Mouse (Mus musculus): Measurements from ENCODE around the gene Mybph. TPM values are rescaled to one million over a fixed set of nuclear protein-coding genes. Genes with fewer than 3 reads are reported as not detected.

Mybph gene
- total and polyA plus RNA-seq, 3 experiments, result not detected

DNA sequence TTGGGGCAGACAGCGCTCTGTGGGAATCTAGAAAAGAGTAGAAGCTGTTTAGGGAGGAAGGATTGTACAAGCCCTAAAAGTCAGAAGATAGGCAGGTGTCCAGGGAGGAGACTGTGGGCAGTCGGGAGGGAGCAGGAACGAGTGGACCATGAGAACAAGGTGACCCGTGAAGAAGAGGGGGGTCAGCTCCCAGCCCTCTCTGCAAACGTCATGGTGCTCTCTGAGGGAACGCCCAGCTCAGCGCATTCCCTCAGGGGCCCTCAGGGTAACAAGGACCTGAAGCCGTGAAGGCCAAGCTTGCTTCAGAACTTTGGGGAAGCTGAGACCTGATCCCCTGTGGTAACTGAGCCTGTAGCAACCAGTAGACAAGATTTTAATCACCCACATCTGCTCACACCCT is 43.2 kb upstream of the Mybph start:
- no peak overlapping the region for H3K4me3 ChIP-seq (ENCODE audit: control insufficient read depth in 1 of 2, insufficient read depth in 1 of 2, low read depth in 2 of 2, low read length in 2 of 2)
- H3K27me3 ChIP-seq (ENCODE audit: control insufficient read depth in 1 of 2, insufficient read depth in 2 of 2, low read length in 2 of 2), result peaks cover 0 to 2% of the 10 kb centered on the region in 2 experiments; a peak in 3 of 4 replicates
- no peak overlapping the region for H3K9ac ChIP-seq (ENCODE audit: control insufficient read depth, low read depth, low read length, poor library complexity, severe bottlenecking)
- no peak for DNase-seq (ENCODE audit: low read depth, low spot score)
- TF ChIP-seq EP300 (IDR thresholded peaks at IDR 0.05; ENCODE audit: low read depth in 1 of 2, low read length in 2 of 2), result no peak
- TF ChIP-seq NELFE (IDR thresholded peaks at IDR 0.05; ENCODE audit: low read depth, low read length), result no peak
- no peak for TF ChIP-seq RCOR1 (IDR thresholded peaks at IDR 0.05; ENCODE audit: low read depth, low read length)
- no peak for TF ChIP-seq MAZ (IDR thresholded peaks at IDR 0.05; ENCODE audit: low read depth, low read length)
- no peak for TF ChIP-seq GATA1 (IDR thresholded peaks at IDR 0.05; ENCODE audit: low read depth, low read length)
- TF ChIP-seq ELF1 (IDR thresholded peaks at IDR 0.05; ENCODE audit: low read depth, low read length), result no peak
- TF ChIP-seq TBP (IDR thresholded peaks at IDR 0.05; ENCODE audit: low read depth, low read length), result no peak
- no peak for TF ChIP-seq TAL1 (IDR thresholded peaks at IDR 0.05; ENCODE audit: low read length)
- peaks cover 0 to 22% of the 10 kb centered on the region in 2 experiments; a peak in 2 of 4 replicates for H3K4me1 ChIP-seq (ENCODE audit: control insufficient read depth in 1 of 2, insufficient read depth in 2 of 2, low read length in 2 of 2)
- no peaks in the 10 kb centered on the region for H3K9me3 ChIP-seq (replicated peaks; ENCODE audit: insufficient read depth, low read length)
- peaks cover 0 to 3% of the 10 kb centered on the region in 2 experiments; a peak in 2 of 4 replicates for H3K36me3 ChIP-seq (ENCODE audit: control insufficient read depth in 1 of 2, insufficient read depth in 2 of 2, low read length in 2 of 2)
- no peak overlapping the region for H3K27ac ChIP-seq (ENCODE audit: control insufficient read depth, low read depth, low read length)
- no peaks in the 10 kb centered on the region for H3K79me2 ChIP-seq (ENCODE audit: control insufficient read depth, insufficient read depth, low read length, poor library complexity)

DNA sequence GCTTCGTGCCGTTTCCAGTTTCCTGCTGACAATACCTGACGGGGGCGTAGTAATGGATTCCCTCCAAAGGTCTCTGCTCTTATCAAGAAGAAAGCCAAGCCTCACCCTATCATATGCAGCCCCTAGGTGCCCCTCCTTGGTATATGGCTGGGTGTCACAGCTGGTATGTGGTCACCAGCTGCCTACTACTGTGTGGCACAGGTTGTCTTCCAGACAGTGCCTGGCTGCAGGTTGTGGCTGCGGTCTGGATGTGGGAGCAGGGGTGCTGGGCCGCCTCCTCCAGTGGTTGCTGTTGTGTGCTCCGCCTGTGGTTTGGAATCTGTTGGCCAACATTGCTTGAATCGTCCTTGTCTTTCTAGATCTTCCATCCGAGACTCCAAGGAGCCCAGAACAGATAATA is 42.5 kb upstream of the Mybph start:
- Histone ChIP-seq H3K36me3 (ENCODE audit: control insufficient read depth in 1 of 2, insufficient read depth in 2 of 2, low read length in 2 of 2) (peaks cover 0 to 3% of the 10 kb centered on the region in 2 experiments; a peak in 2 of 4 replicates), H3K27ac (ENCODE audit: control insufficient read depth, low read depth, low read length) (no peak overlapping the region), H3K9me3 (replicated peaks; ENCODE audit: insufficient read depth, low read length) (no peaks in the 10 kb centered on the region), H3K79me2 (ENCODE audit: control insufficient read depth, insufficient read depth, low read length, poor library complexity) (no peaks in the 10 kb centered on the region), H3K4me3 (ENCODE audit: control insufficient read depth in 1 of 2, insufficient read depth in 1 of 2, low read depth in 2 of 2, low read length in 2 of 2) (no peak overlapping the region), H3K9ac (ENCODE audit: control insufficient read depth, low read depth, low read length, poor library complexity, severe bottlenecking) (no peak overlapping the region), H3K27me3 (ENCODE audit: control insufficient read depth in 1 of 2, insufficient read depth in 2 of 2, low read length in 2 of 2) (peaks cover 0 to 1% of the 10 kb centered on the region in 2 experiments; a peak in 3 of 4 replicates), H3K4me1 (ENCODE audit: control insufficient read depth in 1 of 2, insufficient read depth in 2 of 2, low read length in 2 of 2) (peaks cover 0 to 22% of the 10 kb centered on the region in 2 experiments; a peak in 2 of 4 replicates)
- no peak for DNase-seq (ENCODE audit: low read depth, low spot score)
- no peak for TF ChIP-seq MAZ (IDR thresholded peaks at IDR 0.05; ENCODE audit: low read depth, low read length)
- no peak for TF ChIP-seq SMC3 (IDR thresholded peaks at IDR 0.05; ENCODE audit: low read depth, low read length)
- no peak for TF ChIP-seq NELFE (IDR thresholded peaks at IDR 0.05; ENCODE audit: low read depth, low read length)
- TF ChIP-seq BHLHE40 (IDR thresholded peaks at IDR 0.05; ENCODE audit: borderline replicate concordance, low read depth, low read length), result no peak
- TF ChIP-seq ETS1 (IDR thresholded peaks at IDR 0.05; ENCODE audit: low read depth, low read length), result no peak
- TF ChIP-seq RAD21 (IDR thresholded peaks at IDR 0.05; ENCODE audit: low read depth, low read length), result no peak
- no peak for TF ChIP-seq CHD2 (IDR thresholded peaks at IDR 0.05; ENCODE audit: low read length)
- TF ChIP-seq CTCF (IDR thresholded peaks at IDR 0.05 in 2 of 3, conservative IDR thresholded peaks at IDR 0.05 in 1 of 3; ENCODE audit: control insufficient read depth in 1 of 3, insufficient read depth in 1 of 3, low read depth in 2 of 3, low read length in 3 of 3, poor library complexity in 1 of 3, severe bottlenecking in 1 of 3), result no peak
- TF ChIP-seq USF2 (IDR thresholded peaks at IDR 0.05; ENCODE audit: borderline replicate concordance in 1 of 2, insufficient read depth in 1 of 2, low read depth in 1 of 2, low read length in 2 of 2), result no peak
- TF ChIP-seq EP300 (IDR thresholded peaks at IDR 0.05; ENCODE audit: low read depth in 1 of 2, low read length in 2 of 2), result no peak
- no peak for TF ChIP-seq POLR2AphosphoS2 (IDR thresholded peaks at IDR 0.05; ENCODE audit: low read length)
- TF ChIP-seq GABPA (IDR thresholded peaks at IDR 0.05; ENCODE audit: low read depth, low read length), result no peak
- no peak for TF ChIP-seq ZKSCAN1 (IDR thresholded peaks at IDR 0.05; ENCODE audit: low read depth, low read length)
- no peak for TF ChIP-seq SIN3A (IDR thresholded peaks at IDR 0.05; ENCODE audit: low read length)
- no peak for TF ChIP-seq USF1 (IDR thresholded peaks at IDR 0.05; ENCODE audit: low read depth, low read length)
- TF ChIP-seq MEF2A (IDR thresholded peaks at IDR 0.05; ENCODE audit: extremely low read depth, insufficient replicate concordance, low read depth, low read length, poor library complexity, severe bottlenecking), result no peak
- TF ChIP-seq E2F4 (IDR thresholded peaks at IDR 0.05; ENCODE audit: borderline replicate concordance, low read depth, low read length), result no peak
- TF ChIP-seq ELF1 (IDR thresholded peaks at IDR 0.05; ENCODE audit: low read depth, low read length), result no peak
